Mouse (Mus musculus) 3134 (cell line): ENCODE measurements at regions not wholly inside any gene's neighbourhood (a gene's known extent, or its start where the extent isn't known, plus 50 kb on each side); places are given as distances from the start of the nearest gene placed in this dataset.

Experiments used
- DNase-seq: peaks from one replicate; pipeline ENCODE4 v3.0.0-alpha.2; 2011; ENCODE audit warnings: low spot score; ENCODE audit not compliant: insufficient read length; ENCODE audit errors: extremely low read depth

DNA sequence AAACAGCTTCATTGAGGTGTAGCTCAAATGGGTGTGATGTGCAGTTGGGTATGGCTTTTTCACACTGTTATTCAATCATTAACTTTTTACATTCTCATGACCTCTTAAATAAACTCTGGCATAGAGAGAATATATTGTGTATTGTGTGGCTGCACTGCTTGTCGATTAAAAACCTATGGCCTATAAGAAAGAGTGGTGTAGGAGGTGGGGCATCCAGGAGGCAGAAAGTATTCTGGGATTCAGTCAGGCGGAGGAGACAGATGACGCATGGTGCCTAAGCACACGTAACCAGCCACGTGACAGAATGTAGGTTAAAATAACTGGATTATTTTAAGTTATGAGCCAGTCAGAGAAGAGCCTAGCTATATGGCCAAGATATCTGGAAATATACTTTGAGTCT, 78.2 kb upstream of the Slc16a7 start:
- no peak for DNase-seq

GRCm38 (mm10) chr10:125488350-125488749, 99.1 kb upstream of the Slc16a7 start:
- no peak for DNase-seq

DNA sequence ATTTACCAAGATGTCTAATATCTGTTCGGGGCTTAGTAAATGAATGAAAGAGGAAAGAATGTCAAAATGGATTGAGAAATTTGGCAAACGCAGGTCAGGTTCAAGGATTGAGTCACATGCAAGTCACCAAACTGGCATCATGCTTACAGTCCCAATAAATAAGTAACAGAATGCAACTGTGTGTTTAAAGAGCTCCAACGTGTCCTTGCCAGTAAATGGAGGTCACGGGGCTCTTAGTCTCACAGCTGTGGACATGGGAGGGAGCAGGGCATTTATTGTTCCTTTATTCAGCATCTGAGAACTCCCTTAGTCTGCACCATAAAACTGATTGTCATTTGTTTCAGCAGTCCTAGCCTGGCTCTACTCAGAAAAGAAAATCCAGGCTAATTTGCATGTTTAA, 101.1 kb upstream of the Slc16a7 start:
- no peak for DNase-seq

GRCm38 (mm10) chr10:125494489-125494888, 105.2 kb upstream of the Slc16a7 start:
- no peak for DNase-seq

GRCm38 (mm10) chr10:125498347-125498746, 109.1 kb upstream of the Slc16a7 start:
- no peak for DNase-seq

DNA sequence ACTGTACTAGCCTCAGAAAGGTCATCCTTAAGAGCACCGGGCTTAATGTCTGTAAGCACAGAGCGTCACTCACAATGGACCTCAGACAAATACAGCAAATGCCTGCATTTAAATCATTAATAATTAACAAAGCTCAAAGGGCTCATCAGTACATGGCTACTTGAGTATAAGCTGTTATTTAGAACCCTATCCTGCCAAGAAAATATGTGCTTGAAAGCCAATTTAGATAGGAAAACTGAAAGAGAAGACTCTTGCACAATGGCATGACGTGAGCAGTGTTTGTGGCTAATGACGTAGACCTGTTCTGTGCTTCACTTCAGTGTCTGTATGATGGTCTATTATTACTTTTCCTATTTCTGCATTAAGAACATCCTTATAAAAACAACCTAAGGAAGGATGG, 111.1 kb upstream of the Slc16a7 start:
- no peak for DNase-seq

- no peak for DNase-seq
These were observed 125.8 kb upstream of the Slc16a7 start for GRCm38 (mm10) chr10:125515026-125515425.

DNA sequence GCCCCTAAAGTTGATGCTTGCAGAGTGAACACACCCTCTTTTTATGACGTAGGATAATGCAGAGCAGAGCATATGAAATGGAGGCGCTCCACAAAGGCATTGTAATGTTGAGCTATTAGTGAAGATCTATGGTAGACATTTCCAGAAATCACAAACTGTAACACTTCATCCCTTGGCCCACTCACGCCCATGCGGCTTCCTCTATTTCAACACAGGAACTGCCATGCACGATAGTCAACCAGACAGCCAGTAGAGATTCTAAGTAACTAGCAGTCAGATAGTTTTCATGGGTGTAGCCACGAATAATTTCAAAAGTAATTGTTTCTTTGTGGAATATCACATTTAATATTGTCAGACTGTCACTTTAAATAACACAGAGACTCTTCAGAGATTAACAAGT, 141.6 kb upstream of the Slc16a7 start:
- no peak for DNase-seq

GRCm38 (mm10) chr10:125538316-125538715, 149.1 kb upstream of the Slc16a7 start:
- no peak for DNase-seq

DNA sequence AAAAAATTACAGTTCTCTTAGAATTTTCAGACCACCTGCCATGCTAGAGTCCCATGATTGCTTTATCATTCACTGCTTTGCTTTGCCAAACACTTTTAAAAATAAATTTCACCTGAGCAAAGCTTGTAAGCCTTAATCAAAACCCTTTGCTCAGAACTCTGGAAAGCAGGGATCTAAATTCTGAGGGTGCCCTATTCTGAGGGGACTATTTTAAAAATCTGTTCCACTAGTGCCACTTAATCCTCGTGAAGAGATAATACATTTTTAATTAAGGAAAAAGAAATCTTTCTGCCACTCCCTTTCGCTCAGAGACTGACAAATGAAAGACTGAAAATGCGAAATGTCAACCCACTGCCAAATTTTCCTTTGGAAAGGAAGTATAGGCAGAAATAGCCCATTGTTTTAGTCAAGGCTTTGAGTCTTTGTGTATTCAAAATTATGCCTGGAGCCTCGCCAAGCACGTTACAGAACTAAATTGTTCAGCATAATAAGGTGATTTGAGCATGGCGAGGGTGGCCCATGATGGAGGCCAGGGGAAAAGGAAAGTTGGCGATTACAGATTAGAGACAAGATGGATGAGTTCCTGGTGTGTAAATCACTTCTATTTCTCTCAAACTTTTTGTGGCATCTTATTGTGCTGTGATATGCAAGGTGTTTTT, 197.4 kb upstream of the Slc16a7 start:
- DNase-seq = no peak

- no peak for DNase-seq
These were observed 203.7 kb upstream of the Slc16a7 start for GRCm38 (mm10) chr10:125593006-125593405.

GRCm38 (mm10) chr10:125607787-125608617, 218.7 kb upstream of the Slc16a7 start:
- no peak for DNase-seq

- no peak for DNase-seq
These were observed 221.1 kb upstream of the Slc16a7 start for GRCm38 (mm10) chr10:125610353-125610752.

DNA sequence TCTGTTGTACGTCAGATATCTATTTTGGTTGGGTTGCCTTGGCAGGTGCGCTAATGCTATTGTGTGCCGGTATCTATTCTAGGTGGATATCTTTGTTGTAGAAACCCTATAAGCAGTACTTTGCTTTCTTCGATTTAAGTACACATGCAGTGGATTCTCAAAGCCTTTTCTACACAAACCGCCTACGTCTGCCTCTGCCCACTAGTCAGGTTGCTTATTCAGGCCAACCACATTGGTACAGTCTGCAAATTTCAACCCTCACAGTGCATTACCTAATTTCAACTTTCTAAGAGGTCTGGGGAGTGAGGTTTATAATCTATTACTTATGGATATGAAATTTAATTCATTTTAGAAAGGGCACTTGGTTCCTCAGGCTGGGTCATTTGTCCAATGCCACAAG, 223.5 kb upstream of the Slc16a7 start:
- no peak for DNase-seq

DNA sequence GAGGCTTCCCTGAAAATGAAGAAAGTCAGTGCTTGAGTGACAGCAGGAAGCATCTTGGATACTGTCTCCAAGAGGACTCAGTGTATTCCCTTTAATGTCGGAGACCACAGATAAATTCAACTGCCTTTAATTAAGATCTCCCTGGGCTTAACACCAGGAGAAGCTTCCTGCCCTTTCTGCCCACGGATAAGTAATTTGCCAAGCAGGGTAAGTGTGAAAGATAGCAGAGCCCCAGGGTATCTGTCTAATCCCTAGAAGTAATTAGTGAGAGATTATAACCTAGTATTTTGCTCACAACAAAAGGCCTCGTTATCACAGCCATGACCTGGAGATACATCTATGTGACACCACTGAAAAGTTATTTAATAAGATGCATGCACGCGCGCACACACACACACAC, 232.1 kb upstream of the Slc16a7 start:
- no peak for DNase-seq

GRCm38 (mm10) chr10:125623836-125624235, 234.6 kb upstream of the Slc16a7 start:
- DNase-seq = no peak

- no peak for DNase-seq
These were observed 278.6 kb upstream of the Slc16a7 start for GRCm38 (mm10) chr10:125667906-125668305.

GRCm38 (mm10) chr10:125673637-125674036, 284.4 kb upstream of the Slc16a7 start:
- no peak for DNase-seq

GRCm38 (mm10) chr10:125679644-125680043, 286.3 kb upstream of the Lrig3 start:
- DNase-seq = no peak

DNA sequence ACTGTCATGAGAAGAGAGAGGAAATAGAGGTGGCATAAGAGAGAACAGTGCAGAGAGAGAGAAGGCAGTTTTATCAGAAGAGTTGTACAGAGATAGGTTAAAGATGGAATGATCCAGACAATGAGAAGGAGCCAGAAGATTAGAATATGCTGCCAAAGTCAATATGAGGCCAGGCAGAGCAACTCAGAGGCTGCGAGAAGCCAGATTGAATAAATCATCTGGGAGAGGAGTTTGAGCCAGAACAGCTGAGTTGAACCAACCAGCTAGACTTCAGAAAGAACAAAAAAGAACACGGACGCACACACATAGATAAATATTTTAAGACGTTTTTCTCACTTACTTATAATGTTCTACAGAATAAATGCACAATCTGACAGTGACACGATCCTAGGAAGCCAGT, 280.8 kb upstream of the Lrig3 start:
- DNase-seq = no peak

- DNase-seq = no peak
These were observed 272.5 kb upstream of the Lrig3 start for GRCm38 (mm10) chr10:125693505-125693904.

- no peak for DNase-seq
These were observed 269.8 kb upstream of the Lrig3 start for GRCm38 (mm10) chr10:125696159-125696558.
